Mouse (Mus musculus): ENCODE measurements around the gene Flvcr2. TPM values are rescaled to one million over a fixed set of nuclear protein-coding genes. Genes with fewer than 3 reads are reported as not detected.
A peak's percentile ranks its signal among the peaks of the same experiment; 100 is the strongest.

The Flvcr2 gene
- polyA plus RNA-seq, 1 experiment from 2014 or later = 2.5 TPM

DNA sequence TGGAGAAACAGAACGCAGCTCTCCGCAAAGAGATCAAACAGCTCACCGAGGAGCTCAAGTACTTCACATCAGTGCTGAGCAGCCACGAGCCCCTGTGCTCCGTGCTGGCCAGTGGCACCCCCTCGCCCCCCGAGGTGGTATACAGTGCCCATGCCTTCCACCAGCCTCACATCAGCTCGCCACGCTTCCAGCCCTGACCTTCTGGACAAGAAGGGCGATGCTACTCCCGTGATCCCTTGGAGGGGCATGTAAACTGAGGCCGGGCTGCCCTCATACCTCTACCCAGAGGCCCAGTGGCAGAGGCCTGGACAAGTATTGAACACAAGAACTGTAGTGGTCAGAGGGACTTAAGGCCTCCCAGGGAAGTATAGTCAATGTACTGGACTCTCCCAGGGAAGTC lies 37.8 kb upstream of the Flvcr2 start:
- Histone ChIP-seq H3K36me3 (no peaks in the 10 kb centered on the region), H3K4me3 (no peak overlapping the region), H3K27me3 (peaks cover 24% of the 10 kb centered on the region), H3K27ac (replicated peaks) (no peak overlapping the region), H3K4me2 (replicated peaks) (no peak overlapping the region), H3K9ac (replicated peaks) (no peak overlapping the region), H3K4me1 (peaks cover 10% of the 10 kb centered on the region), H3K9me3 (no peaks in the 10 kb centered on the region)
- WGBS = 91% methylated on average over 12 of the region's 12 CpGs
- ATAC-seq (ENCODE audit: low FRiP score, low read depth) = no peak

DNA sequence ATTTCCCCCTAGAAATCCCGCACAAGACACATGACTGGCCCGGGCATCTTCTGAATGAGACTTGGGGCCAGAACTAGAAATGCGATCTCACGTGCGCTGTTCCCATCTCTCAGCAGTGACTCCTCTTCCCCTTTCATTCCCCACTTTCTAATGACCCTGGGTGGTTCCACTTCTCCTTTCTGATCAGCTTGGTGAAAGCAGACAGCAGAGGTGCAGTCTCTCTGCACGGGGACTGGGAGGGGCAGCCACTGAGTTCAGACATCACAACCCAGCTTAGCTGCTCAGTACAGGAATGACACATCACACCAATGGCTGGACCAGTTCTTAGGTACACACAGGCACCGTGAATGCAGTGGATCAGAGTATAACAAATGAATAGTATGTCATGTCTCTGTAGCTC lies 35.6 kb upstream of the Flvcr2 start:
- Histone ChIP-seq H3K4me3 (no peak overlapping the region), H3K9me3 (no peaks in the 10 kb centered on the region), H3K27ac (replicated peaks) (no peak overlapping the region), H3K36me3 (no peaks in the 10 kb centered on the region), H3K4me1 (peaks cover 2% of the 10 kb centered on the region), H3K4me2 (replicated peaks) (no peak overlapping the region), H3K27me3 (peaks cover 14% of the 10 kb centered on the region), H3K9ac (replicated peaks) (no peak overlapping the region)
- ATAC-seq (ENCODE audit: low FRiP score, low read depth) = no peak
- 81% methylated on average over 7 of the region's 7 CpGs for WGBS

- H3K36me3 ChIP-seq = no peaks in the 10 kb centered on the region
- H3K4me2 ChIP-seq (replicated peaks) = no peak overlapping the region
- H3K4me1 ChIP-seq = no peaks in the 10 kb centered on the region
- H3K9me3 ChIP-seq = no peaks in the 10 kb centered on the region
- 86% methylated on average over 2 of the region's 2 CpGs for WGBS
- no peak overlapping the region for H3K27ac ChIP-seq (replicated peaks)
- H3K9ac ChIP-seq (replicated peaks) = no peak overlapping the region
- no peak for ATAC-seq (ENCODE audit: low FRiP score, low read depth)
- no peak overlapping the region for H3K4me3 ChIP-seq
- H3K27me3 ChIP-seq = peaks cover 6% of the 10 kb centered on the region; the same call in 1 of the 2 replicates
Measured at GRCm38 (mm10) chr12:85712587-85712986, 33.8 kb upstream of the Flvcr2 start.

DNA sequence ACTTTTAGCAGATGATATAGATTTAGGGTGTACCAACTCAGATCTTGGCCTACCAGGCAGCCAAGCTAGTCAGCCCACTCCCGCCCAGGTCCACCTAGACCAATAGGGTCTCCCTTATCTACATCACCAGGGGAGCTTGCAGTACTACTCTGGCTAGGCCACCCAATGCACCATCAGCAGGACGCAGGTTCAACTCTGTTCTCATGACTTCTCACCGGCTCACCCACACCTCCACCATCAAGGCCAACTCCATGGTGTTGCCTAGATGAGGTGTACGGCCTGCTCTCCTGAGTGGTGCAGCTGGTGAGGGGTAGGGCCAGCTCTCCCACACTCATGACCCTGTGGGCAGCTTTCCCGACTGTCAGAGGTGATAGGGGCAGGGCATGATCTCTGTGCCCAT lies 32.2 kb upstream of the Flvcr2 start:
- Histone ChIP-seq H3K9me3 (no peaks in the 10 kb centered on the region), H3K4me1 (no peaks in the 10 kb centered on the region), H3K27ac (replicated peaks) (no peak overlapping the region), H3K36me3 (no peaks in the 10 kb centered on the region), H3K4me3 (no peak overlapping the region), H3K27me3 (no peaks in the 10 kb centered on the region), H3K4me2 (replicated peaks) (no peak overlapping the region), H3K9ac (replicated peaks) (no peak overlapping the region)
- no peak for ATAC-seq (ENCODE audit: low FRiP score, low read depth)
- WGBS = 93% methylated on average over 5 of the region's 5 CpGs

DNA sequence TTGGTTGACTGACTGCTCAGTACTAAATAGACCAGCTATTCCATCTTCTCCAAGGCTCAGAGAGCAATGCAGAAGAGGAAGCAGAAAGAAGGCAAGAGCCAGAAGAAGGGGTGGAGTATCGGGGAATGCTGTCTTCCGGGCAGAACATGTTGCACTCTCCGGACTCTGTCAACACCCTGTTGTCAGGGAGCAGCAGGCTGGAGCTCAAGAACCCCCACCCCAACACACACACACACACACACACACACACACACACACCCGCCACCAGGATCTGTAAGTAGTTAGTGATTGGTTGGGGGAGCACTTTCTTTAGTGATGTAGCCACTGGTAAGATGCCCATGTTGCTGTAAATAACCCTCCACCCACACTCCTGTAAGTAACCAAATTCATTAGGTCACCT lies 21.0 kb upstream of the Flvcr2 start:
- H3K27ac ChIP-seq (replicated peaks) = no peak overlapping the region
- no peaks in the 10 kb centered on the region for H3K36me3 ChIP-seq
- no peak overlapping the region for H3K4me3 ChIP-seq
- H3K9me3 ChIP-seq = no peaks in the 10 kb centered on the region
- WGBS = 84% methylated on average over 4 of the region's 4 CpGs
- no peaks in the 10 kb centered on the region; the same call in 1 of the 2 replicates for H3K27me3 ChIP-seq
- no peak overlapping the region for H3K9ac ChIP-seq (replicated peaks)
- H3K4me1 ChIP-seq = no peaks in the 10 kb centered on the region
- no peak for ATAC-seq (ENCODE audit: low FRiP score, low read depth)
- no peak overlapping the region for H3K4me2 ChIP-seq (replicated peaks)

DNA sequence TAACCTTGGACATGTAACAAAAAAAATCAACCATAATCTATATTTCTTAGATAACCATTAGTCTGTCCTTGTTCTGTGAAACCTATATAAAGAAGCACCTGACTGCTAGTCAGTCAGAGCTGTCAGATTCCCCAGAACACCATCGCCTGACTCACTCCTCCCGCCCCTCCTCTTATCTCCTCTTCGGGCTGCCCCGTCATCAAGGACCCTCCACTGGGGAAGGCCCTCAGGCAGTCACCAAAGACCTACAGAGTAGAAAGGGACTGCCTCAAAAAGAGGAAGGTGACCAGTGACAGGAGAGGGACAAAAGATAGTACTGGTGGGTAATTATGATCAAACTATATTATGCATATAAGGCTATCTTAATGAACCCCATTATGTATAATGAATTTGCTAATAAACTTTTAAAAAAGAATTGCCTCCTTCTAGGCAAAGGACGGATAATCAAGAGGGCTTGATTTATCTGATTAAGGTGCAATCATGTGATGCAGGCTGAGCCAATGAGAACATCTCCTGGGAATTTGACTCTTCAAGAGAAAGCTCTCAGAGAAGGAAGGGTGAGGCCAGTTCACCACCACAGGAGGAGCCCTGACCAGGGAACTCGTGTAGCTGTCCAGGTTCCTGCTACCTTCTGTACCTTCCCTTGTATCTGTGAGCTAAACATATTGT lies 19.5 kb upstream of the Flvcr2 start:
- no peaks in the 10 kb centered on the region for H3K9me3 ChIP-seq
- no peak for ATAC-seq (ENCODE audit: low FRiP score, low read depth)
- H3K27me3 ChIP-seq = no peaks in the 10 kb centered on the region
- no peak overlapping the region for H3K4me2 ChIP-seq (replicated peaks)
- WGBS = 74% methylated on average over 6 of the region's 6 CpGs
- no peaks in the 10 kb centered on the region for H3K4me1 ChIP-seq
- H3K36me3 ChIP-seq = no peaks in the 10 kb centered on the region
- H3K9ac ChIP-seq (replicated peaks) = no peak overlapping the region
- no peak overlapping the region for H3K27ac ChIP-seq (replicated peaks)
- H3K4me3 ChIP-seq = no peak overlapping the region

DNA sequence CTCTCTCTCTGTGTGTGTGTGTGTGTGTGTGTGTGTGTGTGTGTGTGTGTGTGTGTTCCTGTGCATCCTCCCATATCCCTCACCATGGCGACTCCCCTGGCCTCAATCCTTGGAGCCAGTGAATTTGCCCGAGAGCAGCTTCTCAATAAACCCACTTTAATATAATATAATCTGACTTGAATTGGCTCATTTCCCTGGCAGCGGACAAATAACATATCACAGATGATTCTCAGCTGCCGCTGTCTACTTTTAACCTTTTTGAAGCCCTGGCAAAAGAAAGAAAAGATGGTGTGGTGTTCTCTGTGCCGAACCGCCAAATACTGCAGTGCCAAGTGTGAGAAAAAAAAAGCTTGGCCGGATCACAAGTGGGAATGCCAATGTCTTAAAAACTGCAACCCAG lies 18.2 kb upstream of the Flvcr2 start:
- no peak overlapping the region for H3K4me2 ChIP-seq (replicated peaks)
- no peak overlapping the region for H3K27ac ChIP-seq (replicated peaks)
- ATAC-seq (ENCODE audit: low FRiP score, low read depth) = no peak
- 80% methylated on average over 7 of the region's 7 CpGs for WGBS
- H3K9me3 ChIP-seq = no peaks in the 10 kb centered on the region
- H3K4me3 ChIP-seq = no peak overlapping the region
- no peaks in the 10 kb centered on the region for H3K36me3 ChIP-seq
- no peak overlapping the region for H3K9ac ChIP-seq (replicated peaks)
- H3K4me1 ChIP-seq = no peaks in the 10 kb centered on the region
- no peaks in the 10 kb centered on the region for H3K27me3 ChIP-seq

GRCm38 (mm10) chr12:85729022-85729944 lies 17.1 kb upstream of the Flvcr2 start:
- H3K4me1 ChIP-seq = no peaks in the 10 kb centered on the region
- WGBS = 43% methylated on average over 17 of the region's 17 CpGs
- ATAC-seq (ENCODE audit: low FRiP score, low read depth) = peak; percentile 41; the same call in 1 of the 2 replicates

DNA sequence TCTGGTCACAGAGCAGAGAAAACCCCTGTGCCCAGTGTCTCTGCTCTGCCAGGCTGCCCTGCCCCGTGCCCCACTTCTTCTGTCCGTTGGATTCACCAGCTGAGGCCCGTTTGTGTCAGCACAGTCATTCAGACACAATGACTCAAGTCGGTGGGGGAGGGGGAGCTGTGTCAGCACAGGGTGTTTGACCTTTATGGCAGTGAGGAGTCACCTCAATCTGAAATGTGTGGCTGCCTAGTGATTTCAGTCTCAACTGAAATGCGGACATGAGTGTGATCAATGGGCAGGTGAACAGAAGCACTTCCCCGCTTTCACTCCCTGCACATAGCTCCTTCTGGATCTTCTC lies 16.4 kb upstream of the Flvcr2 start:
- Histone ChIP-seq H3K27me3 (no peaks in the 10 kb centered on the region), H3K27ac (replicated peaks) (no peak overlapping the region), H3K4me2 (replicated peaks) (no peak overlapping the region), H3K4me1 (no peaks in the 10 kb centered on the region), H3K9me3 (no peaks in the 10 kb centered on the region), H3K9ac (replicated peaks) (no peak overlapping the region), H3K4me3 (no peak overlapping the region), H3K36me3 (no peaks in the 10 kb centered on the region)
- WGBS = 61% methylated on average over 6 of the region's 6 CpGs
- no peak for ATAC-seq (ENCODE audit: low FRiP score, low read depth)

More at GRCm38 (mm10) chr12:85729022-85729944, 17.1 kb upstream of the Flvcr2 start:
- no peaks in the 10 kb centered on the region for H3K9me3 ChIP-seq
- H3K27me3 ChIP-seq = no peaks in the 10 kb centered on the region
- no peaks in the 10 kb centered on the region for H3K36me3 ChIP-seq
- no peak overlapping the region for H3K4me3 ChIP-seq
- no peak overlapping the region for H3K27ac ChIP-seq (replicated peaks)
- H3K4me2 ChIP-seq (replicated peaks) = no peak overlapping the region
- H3K9ac ChIP-seq (replicated peaks) = no peak overlapping the region

DNA sequence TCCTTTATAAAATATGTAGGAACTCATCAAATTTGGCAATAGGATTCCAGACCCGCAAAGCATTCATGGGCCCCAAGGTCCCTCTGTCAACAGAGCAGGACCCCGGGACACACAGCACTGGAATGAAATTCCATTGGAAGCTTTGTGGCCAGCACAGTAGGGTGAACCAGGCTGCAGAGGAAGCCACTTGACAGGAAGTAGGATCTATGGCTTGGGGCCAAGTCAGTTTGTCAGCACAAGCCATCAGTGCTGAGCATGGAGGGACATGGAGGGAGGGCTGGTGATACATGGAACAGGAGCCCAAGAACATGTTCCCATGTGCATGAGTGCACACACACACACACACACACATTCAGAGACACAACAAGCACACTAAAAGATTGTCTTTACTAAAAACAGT lies 10.1 kb upstream of the Flvcr2 start:
- no peak for ATAC-seq (ENCODE audit: low FRiP score, low read depth)
- H3K27me3 ChIP-seq = no peaks in the 10 kb centered on the region
- H3K4me3 ChIP-seq = no peak overlapping the region
- no peaks in the 10 kb centered on the region for H3K36me3 ChIP-seq
- H3K9me3 ChIP-seq = no peaks in the 10 kb centered on the region
- WGBS = 80% methylated on average over 2 of the region's 2 CpGs
- no peaks in the 10 kb centered on the region for H3K4me1 ChIP-seq
- no peak overlapping the region for H3K9ac ChIP-seq (replicated peaks)
- H3K27ac ChIP-seq (replicated peaks) = no peak overlapping the region
- no peak overlapping the region for H3K4me2 ChIP-seq (replicated peaks)

GRCm38 (mm10) chr12:85736960-85737359 lies 9.4 kb upstream of the Flvcr2 start:
- Histone ChIP-seq H3K27me3 (no peaks in the 10 kb centered on the region), H3K4me3 (no peak overlapping the region), H3K9me3 (no peaks in the 10 kb centered on the region), H3K27ac (replicated peaks) (no peak overlapping the region), H3K4me2 (replicated peaks) (no peak overlapping the region), H3K4me1 (no peaks in the 10 kb centered on the region), H3K36me3 (no peaks in the 10 kb centered on the region), H3K9ac (replicated peaks) (no peak overlapping the region)
- ATAC-seq (ENCODE audit: low FRiP score, low read depth) = no peak
- WGBS = 98% methylated on average over 3 of the region's 3 CpGs

- no peak overlapping the region for H3K27ac ChIP-seq (replicated peaks)
- no peaks in the 10 kb centered on the region for H3K36me3 ChIP-seq
- H3K4me1 ChIP-seq = peaks cover 17% of the 10 kb centered on the region
- ATAC-seq (ENCODE audit: low FRiP score, low read depth) = 0 out of 2 replicates have a peak, but pooled peaks have one; percentile 6
- H3K4me3 ChIP-seq = peak overlapping the region; percentile 46
- no peaks in the 10 kb centered on the region for H3K9me3 ChIP-seq
- H3K27me3 ChIP-seq = peaks cover 35% of the 10 kb centered on the region
- H3K9ac ChIP-seq (replicated peaks) = peak overlapping the region; percentile 49
- H3K4me2 ChIP-seq (replicated peaks) = peak overlapping the region; percentile 95
- WGBS = 22% methylated on average over 21 of the region's 21 CpGs
Measured at GRCm38 (mm10) chr12:85746696-85747219, 419 bp downstream of the Flvcr2 start.
